ENCODE assay signal across 15 mouse cellular contexts in genomic region chr17:29595891-29596770, GRCm38 (mm10). TPM values are rescaled to one million over a fixed set of nuclear protein-coding genes. Genes with fewer than 3 reads are reported as not detected.
DNase-seq lines count a peak whose midpoint lies in the region; ATAC-seq and TF ChIP-seq lines count a peak whose summit lies in the region.
"Had no signal": no experiment of that assay in that cellular context is flagged by ENCODE, and none has a peak within 500 bp of the region (broad histone marks: within the 10 kb centered on the region; RNA-seq: fewer than 3 reads in every experiment).

No protein-coding gene starts in this region.

- H3K4me1 ChIP-seq in heart, embryonic 12.5 days (replicated peaks) = peaks cover 29% of the 10 kb centered on the region
- peaks cover 10% of the 10 kb centered on the region for H3K4me1 ChIP-seq in heart, embryonic 11.5 days (ENCODE audit: control insufficient read depth, insufficient read depth, low read length)
- peaks cover 11% of the 10 kb centered on the region for H3K4me1 ChIP-seq in neural tube, embryonic 11.5 days (ENCODE audit: control insufficient read depth, insufficient read depth, low read length)
- peaks cover 47% of the 10 kb centered on the region for H3K4me1 ChIP-seq in cerebellum, adult 2 months (ENCODE audit: control insufficient read depth, insufficient read depth, low read length)
- H3K4me1 ChIP-seq in lung, adult 2 months (ENCODE audit: control insufficient read depth, insufficient read depth, low read length) = no peaks in the 10 kb centered on the region

- H3K27ac ChIP-seq in heart, embryonic 12.5 days (ENCODE audit: poor library complexity, severe bottlenecking) = no peak overlapping the region
- no peak overlapping the region for H3K27ac ChIP-seq in heart, embryonic 11.5 days (ENCODE audit: low read depth, low read length)
- no peak overlapping the region for H3K27ac ChIP-seq in neural tube, embryonic 11.5 days (ENCODE audit: low read depth, low read length)
- H3K27ac ChIP-seq in cerebellum, adult 2 months (ENCODE audit: insufficient read depth, low read length) = peak overlapping the region; percentile 69

- H3K9ac ChIP-seq in heart, embryonic 12.5 days = 0 out of 2 replicates have a peak overlapping the region, but pooled peaks have one; percentile 1
- no peak overlapping the region for H3K9ac ChIP-seq in heart, embryonic 11.5 days (ENCODE audit: low read depth, low read length)
- H3K9ac ChIP-seq in neural tube, embryonic 11.5 days (ENCODE audit: low read length) = peak overlapping the region; percentile 19

- intact Hi-C loops in left cerebral cortex, postnatal 10 days (cut with DNase I) = no loop called here

- no peak for DNase-seq in neural tube, embryonic 11.5 days (ENCODE audit: low spot score)
- DNase-seq in neural tube, embryonic 10.5 days (ENCODE audit: extremely low spot score, low spot score) = no peak
- DNase-seq in cerebellum, adult 2 months = peak; percentile 79 to 85
- DNase-seq in kidney, postnatal 25 days = peak; percentile 18 to 69
- DNase-seq in lung, adult 2 months = no peak
- no peak for DNase-seq in left cerebral cortex, postnatal 10 days (ENCODE audit: extremely low spot score in 1 of 2, low spot score in 2 of 2)
- DNase-seq: liver; spleen, adult 18-20 months; thymus, postnatal 25 days had no signal

- ATAC-seq in heart, embryonic 12.5 days (ENCODE audit: insufficient number of reproducible peaks, low FRiP score) = no peak
- ATAC-seq in heart, embryonic 11.5 days (replicated peaks; ENCODE audit: insufficient number of reproducible peaks, low FRiP score, low TSS enrichment) = no peak
- ATAC-seq in neural tube, embryonic 11.5 days (ENCODE audit: insufficient read depth, low FRiP score, low TSS enrichment) = no peak

- no peak overlapping the region for H3K4me2 ChIP-seq in heart, embryonic 12.5 days
- H3K4me2 ChIP-seq in heart, embryonic 11.5 days = no peak overlapping the region
- no peak overlapping the region for H3K4me2 ChIP-seq in neural tube, embryonic 11.5 days (ENCODE audit: low read depth)

- no peaks in the 10 kb centered on the region for H3K9me3 ChIP-seq in heart, embryonic 12.5 days (replicated peaks)
- no peaks in the 10 kb centered on the region for H3K9me3 ChIP-seq in heart, embryonic 11.5 days (replicated peaks; ENCODE audit: control insufficient read depth, low read length)
- H3K9me3 ChIP-seq in neural tube, embryonic 11.5 days (ENCODE audit: control insufficient read depth, low read length) = no peaks in the 10 kb centered on the region

- TF ChIP-seq POLR2A in cerebellum, adult 2 months (IDR thresholded peaks at IDR 0.05; ENCODE audit: borderline replicate concordance, insufficient read depth, low read length) = no peak
- no peak for TF ChIP-seq POLR2A in lung, adult 2 months (IDR thresholded peaks at IDR 0.05; ENCODE audit: borderline replicate concordance, extremely low read depth, low read depth, low read length)

- H3K4me3 ChIP-seq in heart, embryonic 12.5 days = no peak overlapping the region
- H3K4me3 ChIP-seq in heart, embryonic 11.5 days (ENCODE audit: low read depth, low read length) = no peak overlapping the region
- no peak overlapping the region for H3K4me3 ChIP-seq in neural tube, embryonic 11.5 days (ENCODE audit: low read depth, low read length)
- no peak overlapping the region for H3K4me3 ChIP-seq in cerebellum, adult 2 months (replicated peaks; ENCODE audit: insufficient read depth, low read depth, low read length)
- H3K4me3 ChIP-seq in lung, adult 2 months (replicated peaks; ENCODE audit: extremely low read depth, low read depth, low read length) = no peak overlapping the region

- H3K36me3 ChIP-seq in heart, embryonic 12.5 days = peaks cover 68% of the 10 kb centered on the region
- no peaks in the 10 kb centered on the region; the same call in 1 of the 2 replicates for H3K36me3 ChIP-seq in heart, embryonic 11.5 days (ENCODE audit: control insufficient read depth, insufficient read depth, low read length)
- H3K36me3 ChIP-seq in neural tube, embryonic 11.5 days (ENCODE audit: control insufficient read depth, insufficient read depth, low read length) = peaks cover 2% of the 10 kb centered on the region; the same call in 1 of the 2 replicates

- WGBS in heart, embryonic 12.5 days = 75% methylated on average over 15 of the region's 15 CpGs
- 77% methylated on average over 15 of the region's 15 CpGs for WGBS in heart, embryonic 11.5 days (ENCODE audit: insufficient replicate concordance)
- 80% methylated on average over 15 of the region's 15 CpGs for WGBS in neural tube, embryonic 11.5 days
- 11% methylated on average over 15 of the region's 15 CpGs for WGBS in cerebellum, adult 2 months
- 86% methylated on average over 15 of the region's 15 CpGs for WGBS in lung, adult 2 months

- no peaks in the 10 kb centered on the region for H3K27me3 ChIP-seq in heart, embryonic 12.5 days (replicated peaks)
- H3K27me3 ChIP-seq in heart, embryonic 11.5 days (ENCODE audit: control insufficient read depth, insufficient read depth, low read length) = no peaks in the 10 kb centered on the region
- H3K27me3 ChIP-seq in neural tube, embryonic 11.5 days (ENCODE audit: control insufficient read depth, insufficient read depth, low read length) = no peaks in the 10 kb centered on the region
- H3K27me3 ChIP-seq in cerebellum, adult 2 months (ENCODE audit: control insufficient read depth, insufficient read depth, low read length) = no peaks in the 10 kb centered on the region
- H3K27me3 ChIP-seq: CH12.LX had no signal

- TF ChIP-seq CTCF in cerebellum, adult 2 months (IDR thresholded peaks at IDR 0.05; ENCODE audit: borderline replicate concordance, insufficient read depth, low read depth, low read length) = no peak
- no peak for TF ChIP-seq CTCF in lung, adult 2 months (IDR thresholded peaks at IDR 0.05; ENCODE audit: insufficient read depth, low read length)

RNA-seq across cellular contexts. Expression of gene Rnf8, which starts 18.5 kb away (rescaled TPM):
- 52.2 and 58.7 TPM in 2 replicates for polyA plus RNA-seq in heart, embryonic 12.5 days (2016; fragmentation: Nextera tagmentation; extraction: Ambion mirVana)
- 61.9 and 66.9 TPM in 2 replicates for polyA plus RNA-seq in heart, embryonic 11.5 days (2014; fragmentation: Nextera tagmentation; extraction: Ambion mirVana)
- polyA plus RNA-seq in neural tube, embryonic 11.5 days (2014; fragmentation: Nextera tagmentation; extraction: Ambion mirVana) = 109 and 112 TPM in 2 replicates
- 66.3 and 72.1 TPM in 2 replicates for polyA plus RNA-seq in cerebellum, adult 2 months (2012; rRNA removed)
- polyA plus RNA-seq in lung, adult 2 months (2012; rRNA removed) = 22.5 and 31.1 TPM in 2 replicates
- total RNA-seq in left cerebral cortex, postnatal 10 days (2021) = 10 to 100 TPM; 44.0 to 47.8 TPM

RNA-seq across cellular contexts. Expression of gene Gm28043, which starts 18.5 kb away (rescaled TPM):
- 2.1 and 2.5 TPM in 2 replicates for polyA plus RNA-seq in heart, embryonic 12.5 days (2016; fragmentation: Nextera tagmentation; extraction: Ambion mirVana)
- 2.3 and 2.9 TPM in 2 replicates for polyA plus RNA-seq in heart, embryonic 11.5 days (2014; fragmentation: Nextera tagmentation; extraction: Ambion mirVana)
- 2.7 and 2.9 TPM in 2 replicates for polyA plus RNA-seq in neural tube, embryonic 11.5 days (2014; fragmentation: Nextera tagmentation; extraction: Ambion mirVana)
- 3.2 and 4.3 TPM in 2 replicates for polyA plus RNA-seq in cerebellum, adult 2 months (2012; rRNA removed)
- 0.75 and 1.2 TPM in 2 replicates for polyA plus RNA-seq in lung, adult 2 months (2012; rRNA removed)
- 1 to 10 TPM; 3.8 to 4.2 TPM for total RNA-seq in left cerebral cortex, postnatal 10 days (2021)

RNA-seq across cellular contexts. Expression of gene Tmem217, which starts 43.9 kb away (rescaled TPM):
- polyA plus RNA-seq in heart, embryonic 12.5 days (2016; fragmentation: Nextera tagmentation; extraction: Ambion mirVana) = 0.80 and 1.0 TPM in 2 replicates
- polyA plus RNA-seq in heart, embryonic 11.5 days (2014; fragmentation: Nextera tagmentation; extraction: Ambion mirVana) = 0.13 and 0.32 TPM in 2 replicates
- polyA plus RNA-seq in neural tube, embryonic 11.5 days (2014; fragmentation: Nextera tagmentation; extraction: Ambion mirVana) = 0.35 and 0.45 TPM in 2 replicates
- 0.76 and 1.2 TPM in 2 replicates for polyA plus RNA-seq in cerebellum, adult 2 months (2012; rRNA removed)
- 0.28 TPM in 1 of 2 replicates, not detected in the other for polyA plus RNA-seq in lung, adult 2 months (2012; rRNA removed)
- not detected for total RNA-seq in left cerebral cortex, postnatal 10 days (2021)
- total RNA-seq: gastrocnemius, postnatal 4 days had no signal
- polyA plus RNA-seq: forebrain, embryonic 14.5 days; large intestine, adult 2 months had no signal

RNA-seq across cellular contexts. Expression of gene Tbc1d22b, which starts 46.5 kb away (rescaled TPM):
- 13.8 and 14.9 TPM in 2 replicates for polyA plus RNA-seq in heart, embryonic 12.5 days (2016; fragmentation: Nextera tagmentation; extraction: Ambion mirVana)
- polyA plus RNA-seq in heart, embryonic 11.5 days (2014; fragmentation: Nextera tagmentation; extraction: Ambion mirVana) = 10.0 and 12.0 TPM in 2 replicates
- 19.9 and 22.1 TPM in 2 replicates for polyA plus RNA-seq in neural tube, embryonic 11.5 days (2014; fragmentation: Nextera tagmentation; extraction: Ambion mirVana)
- polyA plus RNA-seq in cerebellum, adult 2 months (2012; rRNA removed) = 37.4 and 37.7 TPM in 2 replicates
- polyA plus RNA-seq in lung, adult 2 months (2012; rRNA removed) = 16.5 and 17.7 TPM in 2 replicates
- 10 to 100 TPM; 47.1 to 48.1 TPM for total RNA-seq in left cerebral cortex, postnatal 10 days (2021)

RNA-seq across cellular contexts. Expression of gene Gm17657, which starts 46.7 kb away (rescaled TPM):
- polyA plus RNA-seq in heart, embryonic 12.5 days (2016; fragmentation: Nextera tagmentation; extraction: Ambion mirVana) = not detected in 2 replicates
- polyA plus RNA-seq in heart, embryonic 11.5 days (2014; fragmentation: Nextera tagmentation; extraction: Ambion mirVana) = not detected in 2 replicates
- not detected in 2 replicates for polyA plus RNA-seq in neural tube, embryonic 11.5 days (2014; fragmentation: Nextera tagmentation; extraction: Ambion mirVana)
- polyA plus RNA-seq in cerebellum, adult 2 months (2012; rRNA removed) = not detected in 2 replicates
- not detected in 2 replicates for polyA plus RNA-seq in lung, adult 2 months (2012; rRNA removed)
- not detected for total RNA-seq in left cerebral cortex, postnatal 10 days (2021)
- total RNA-seq: gastrocnemius, postnatal 4 days had no signal
- polyA plus RNA-seq: forebrain, embryonic 14.5 days; large intestine, adult 2 months had no signal

Comparison
In these comparisons a context has a peak if more than half of its experiments do, and no peak if none do; other contexts are left out.
1. DNase-seq: peak in cerebellum, adult 2 months (2 of 2) and kidney, postnatal 25 days (2 of 2); none in neural tube, embryonic 11.5 days (single experiment), neural tube, embryonic 10.5 days (single experiment), lung, adult 2 months (single experiment) and left cerebral cortex, postnatal 10 days (0 of 2).